Mouse (Mus musculus): Measurements from ENCODE around the gene Heyl. TPM values are rescaled to one million over a fixed set of nuclear protein-coding genes. Genes with fewer than 3 reads are reported as not detected.

Heyl gene
- 7.1 and 8.7 TPM in 2 replicates for polyA plus RNA-seq (2015; fragmentation: Nextera tagmentation; extraction: Ambion mirVana)

DNA sequence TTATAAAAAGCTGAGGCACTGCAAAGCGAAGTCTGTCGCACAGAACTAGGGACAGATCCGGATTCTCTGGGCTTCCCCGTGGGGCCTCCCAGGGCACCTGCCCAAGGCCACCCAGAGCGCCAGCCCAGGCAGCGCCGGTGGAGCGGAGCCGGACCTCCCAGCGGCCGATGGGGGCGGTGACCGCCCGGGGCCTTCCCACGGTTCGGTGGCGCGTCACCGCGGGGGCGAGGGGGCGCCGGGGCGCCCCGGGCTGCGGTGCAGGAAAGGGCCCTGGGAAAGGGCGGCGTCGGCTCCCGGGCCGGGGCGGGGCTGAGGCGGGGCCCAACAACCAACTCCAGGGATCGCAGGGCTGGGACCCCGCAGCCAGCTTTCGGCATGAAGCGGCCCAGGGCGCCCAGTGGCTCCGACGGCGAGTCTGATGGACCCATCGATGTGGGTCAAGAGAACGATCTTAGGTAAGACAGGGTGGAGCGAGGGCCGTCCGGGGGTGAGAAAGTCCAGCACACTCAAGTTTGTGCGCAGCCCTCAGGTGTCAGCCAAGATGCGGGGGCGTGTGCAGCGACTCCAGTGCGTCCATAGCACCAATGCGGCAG is at the start of gene Heyl:
Gene Heyl, plus strand, starts transcription at position 65 of the 593 bp plus-strand sequence.

DNA sequence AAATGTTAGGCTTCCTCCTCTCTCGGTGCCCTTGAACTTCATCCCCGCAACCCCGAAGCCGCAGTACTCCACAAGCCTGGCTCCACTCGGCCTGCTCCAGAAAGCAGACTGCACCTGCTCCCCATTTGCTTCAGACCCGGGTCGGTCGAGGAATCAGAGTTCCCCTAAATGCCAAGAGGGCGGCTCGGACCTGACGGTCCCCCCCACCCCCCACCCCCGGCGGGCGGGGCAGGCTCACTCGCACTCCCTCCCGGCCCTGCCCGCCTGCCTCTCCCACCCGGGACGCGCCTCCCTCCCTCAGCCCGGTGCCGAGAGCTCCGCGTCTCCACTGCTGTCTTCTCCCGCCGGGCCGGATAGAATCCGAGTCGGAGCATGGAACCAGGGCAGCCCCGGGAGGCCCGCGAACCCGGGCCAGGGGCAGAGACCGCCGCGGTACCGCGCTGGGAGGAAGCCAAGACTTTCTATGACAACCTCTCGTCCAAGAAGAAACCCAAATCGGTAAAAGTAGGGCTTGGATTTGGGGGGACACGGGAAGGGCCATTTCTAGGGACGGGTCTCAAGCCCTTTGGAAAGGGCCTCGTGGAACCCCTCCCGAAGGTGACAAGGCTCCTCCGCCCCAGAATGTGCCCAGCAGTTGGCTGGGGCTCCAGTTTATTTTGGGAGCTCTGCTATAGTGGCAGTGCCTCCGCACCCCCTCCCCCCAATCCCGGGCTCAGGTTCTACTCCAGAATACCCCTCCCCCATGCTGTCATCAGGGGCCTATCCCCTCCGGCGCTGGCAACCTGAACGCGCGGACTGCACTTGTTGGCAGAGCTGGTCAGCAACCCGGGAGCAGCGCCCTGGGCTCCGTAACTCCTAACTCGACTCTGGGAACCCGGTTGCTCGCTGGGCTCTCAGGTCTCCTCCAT is 31.9 kb upstream of the Heyl start, which contains the start of gene Nt5c1a:
Gene Nt5c1a, plus strand, starts transcription at position 319 of the 908 bp plus-strand sequence.

DNA sequence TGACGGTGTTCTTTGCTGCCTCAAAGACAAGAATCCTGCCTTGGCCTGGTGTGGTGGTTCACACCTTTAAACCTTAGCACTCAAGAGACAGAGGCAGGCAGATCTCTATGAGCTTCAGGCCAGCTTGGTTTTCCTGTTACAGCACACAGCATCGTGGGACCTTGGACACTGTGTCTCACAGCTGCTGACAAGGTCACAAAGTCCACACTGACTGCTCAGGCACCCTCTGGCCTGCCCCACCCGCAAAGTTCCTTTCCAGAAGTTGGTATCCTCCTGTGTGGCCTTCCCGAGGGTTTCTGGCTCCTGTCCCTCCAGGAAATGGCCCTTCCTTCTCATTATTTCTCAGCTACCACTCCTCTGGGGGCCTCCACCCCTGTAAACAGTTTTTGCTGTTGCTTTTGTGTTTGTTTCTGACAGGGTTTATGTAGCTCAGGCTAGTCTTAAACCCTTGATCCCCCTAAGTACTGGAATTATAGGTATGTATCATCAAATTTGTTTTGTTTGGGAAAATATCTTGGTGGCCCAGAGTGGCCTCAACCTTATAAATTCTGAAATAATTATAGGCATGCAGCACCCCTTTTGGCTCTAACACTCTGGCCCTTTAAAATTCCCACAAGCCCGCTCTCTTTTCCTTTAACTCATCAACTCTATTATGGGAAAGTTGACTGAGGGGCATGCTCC is 28.5 kb downstream of the Heyl start, which contains the start of gene Pabpc4:
Gene Pabpc4, plus strand, starts transcription at position 631 of the 681 bp plus-strand sequence.

Other genes starting within 250 kb of the Heyl start
- 2.6 and 3.2 TPM in 2 replicates for gene Mycl, start 237.9 kb upstream of the Heyl start, polyA plus RNA-seq (2015; fragmentation: Nextera tagmentation; extraction: Ambion mirVana)
- 11.2 and 18.5 TPM in 2 replicates for gene Trit1, start 217.0 kb upstream of the Heyl start, polyA plus RNA-seq (2015; fragmentation: Nextera tagmentation; extraction: Ambion mirVana)
- gene Bmp8b, start 128.4 kb upstream of the Heyl start, polyA plus RNA-seq (2015; fragmentation: Nextera tagmentation; extraction: Ambion mirVana), result 0.08 and 0.13 TPM in 2 replicates
- gene Oxct2b, start 117.3 kb upstream of the Heyl start, polyA plus RNA-seq (2015; fragmentation: Nextera tagmentation; extraction: Ambion mirVana), result not detected in 2 replicates
- 83.8 and 94.9 TPM in 2 replicates for gene Ppie, start 93.6 kb upstream of the Heyl start, polyA plus RNA-seq (2015; fragmentation: Nextera tagmentation; extraction: Ambion mirVana)
- 4.1 and 15.5 TPM in 2 replicates for gene Hpcal4, start 50.3 kb upstream of the Heyl start, polyA plus RNA-seq (2015; fragmentation: Nextera tagmentation; extraction: Ambion mirVana)
- 1.0 and 1.6 TPM in 2 replicates for gene Nt5c1a, start 32.1 kb upstream of the Heyl start, polyA plus RNA-seq (2015; fragmentation: Nextera tagmentation; extraction: Ambion mirVana)
- 17.6 and 21.7 TPM in 2 replicates for gene Pabpc4, start 28.8 kb downstream of the Heyl start, polyA plus RNA-seq (2015; fragmentation: Nextera tagmentation; extraction: Ambion mirVana)
- gene Oxct2a, start 90.1 kb downstream of the Heyl start, polyA plus RNA-seq (2015; fragmentation: Nextera tagmentation; extraction: Ambion mirVana), result not detected in 2 replicates
- gene Bmp8a, start 109.7 kb downstream of the Heyl start, polyA plus RNA-seq (2015; fragmentation: Nextera tagmentation; extraction: Ambion mirVana), result 0.14 and 0.19 TPM in 2 replicates

All from adrenal gland, postnatal 0 days (tissue).